Mouse (Mus musculus): ENCODE results near the gene Nexn. TPM values are rescaled to one million over a fixed set of nuclear protein-coding genes. Genes with fewer than 3 reads are reported as not detected.
"Not testable (repeated sequence)": the region's sequence is repeated elsewhere in the genome, so short reads cannot be mapped to it uniquely, and the experiment has no call there.

Gene Nexn
- total RNA-seq, 1 experiment from 2014 or later, result not detected

DNA sequence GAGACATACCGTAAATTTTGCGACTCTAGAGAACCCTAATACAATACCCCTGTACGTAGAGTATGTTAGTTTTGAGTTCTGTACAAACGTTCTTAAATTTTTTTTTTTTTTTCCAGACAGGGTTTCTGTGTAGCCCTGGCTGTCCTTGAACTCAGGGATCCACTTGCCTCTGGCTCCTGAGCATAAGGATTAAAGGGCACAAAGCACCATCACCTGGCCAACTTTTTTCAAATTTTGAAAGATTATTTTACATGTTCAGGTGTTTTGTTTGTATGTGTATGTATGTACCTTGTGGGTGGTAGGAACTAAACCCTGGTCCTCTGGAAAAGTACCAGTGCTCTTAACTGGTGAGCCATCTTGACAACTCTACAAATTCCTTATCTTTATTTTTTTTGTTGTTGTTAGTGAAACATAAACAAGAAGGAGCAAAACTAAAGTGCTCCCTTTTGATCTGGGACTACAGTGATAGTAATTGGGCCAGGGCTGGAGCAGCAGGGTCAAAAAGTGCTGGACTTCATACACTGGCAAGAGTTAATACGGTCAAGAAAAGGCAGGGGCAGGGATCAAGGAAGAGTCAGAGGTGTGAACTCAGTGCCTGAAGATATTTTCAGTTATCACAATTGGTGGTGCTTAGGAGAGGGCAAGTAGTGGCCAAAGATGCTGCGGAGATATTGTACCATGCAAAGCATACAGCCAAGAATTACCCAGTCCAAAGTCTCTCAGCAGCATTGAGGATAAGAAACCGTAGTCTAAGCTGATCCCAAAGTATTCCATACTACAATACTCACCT lies 57.9 kb downstream of the Nexn start:
- ATAC-seq (replicated peaks; ENCODE audit: insufficient number of reproducible peaks, low FRiP score, low TSS enrichment, poor library complexity, severe bottlenecking), result no peak

DNA sequence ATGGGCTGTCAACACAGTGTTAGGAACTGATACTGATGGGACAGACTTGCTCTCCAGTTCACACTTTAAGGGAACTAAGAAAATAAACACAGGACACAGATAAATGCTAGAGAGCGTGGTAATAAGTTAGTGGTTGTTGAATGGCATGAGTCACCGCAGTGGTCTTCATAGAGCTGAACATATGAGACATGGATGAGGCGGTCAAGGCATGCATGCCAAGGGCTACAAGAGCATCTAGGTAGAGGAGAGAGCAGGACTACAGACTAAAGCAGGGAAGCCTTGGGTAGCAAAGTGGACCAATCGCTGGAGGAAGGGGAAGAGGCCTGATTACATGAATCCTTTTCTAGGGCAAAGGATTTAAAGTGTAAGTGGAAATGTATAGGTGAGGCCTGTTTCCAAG lies 59.0 kb downstream of the Nexn start:
- ATAC-seq (replicated peaks; ENCODE audit: insufficient number of reproducible peaks, low FRiP score, low TSS enrichment, poor library complexity, severe bottlenecking), result no peak

DNA sequence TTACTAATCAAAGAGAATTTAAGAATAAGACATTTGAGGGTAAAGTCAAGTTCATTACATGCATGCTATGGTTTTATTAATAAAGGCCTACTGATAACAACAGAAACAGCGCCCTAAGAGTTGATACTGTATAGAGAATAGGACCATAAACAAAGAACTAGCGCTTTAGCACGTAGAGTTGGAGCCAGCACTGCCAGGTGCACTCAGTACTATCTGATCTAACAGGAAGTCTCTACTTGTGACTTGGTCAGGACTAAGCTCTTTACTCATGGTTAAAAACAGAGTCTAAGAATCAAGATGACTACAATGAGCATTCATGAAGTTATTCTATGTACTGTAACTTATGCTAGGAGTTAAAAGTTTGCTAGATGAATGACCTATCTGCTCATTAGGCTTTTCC lies 61.6 kb downstream of the Nexn start:
- ATAC-seq (replicated peaks; ENCODE audit: insufficient number of reproducible peaks, low FRiP score, low TSS enrichment, poor library complexity, severe bottlenecking), result no peak

DNA sequence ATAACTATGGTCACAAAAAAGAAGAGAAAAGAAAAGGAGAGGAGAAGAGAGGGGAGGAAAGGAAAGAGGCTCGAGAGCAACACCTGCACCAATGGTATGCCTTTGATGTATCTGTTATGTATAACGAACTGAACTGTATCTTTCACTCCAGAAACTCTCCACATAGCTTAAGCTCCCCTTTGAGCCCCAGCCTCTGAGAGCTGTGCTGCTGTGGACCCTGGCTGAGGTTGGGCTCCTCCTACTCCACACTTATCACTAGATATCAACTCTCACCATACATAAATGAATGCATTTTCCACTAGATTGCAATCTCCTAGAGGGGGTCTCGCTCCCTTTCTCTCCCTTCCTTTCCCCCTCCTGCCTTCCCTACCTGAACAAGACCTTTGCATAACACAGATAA lies 62.2 kb downstream of the Nexn start:
- ATAC-seq (replicated peaks; ENCODE audit: insufficient number of reproducible peaks, low FRiP score, low TSS enrichment, poor library complexity, severe bottlenecking), result no peak

DNA sequence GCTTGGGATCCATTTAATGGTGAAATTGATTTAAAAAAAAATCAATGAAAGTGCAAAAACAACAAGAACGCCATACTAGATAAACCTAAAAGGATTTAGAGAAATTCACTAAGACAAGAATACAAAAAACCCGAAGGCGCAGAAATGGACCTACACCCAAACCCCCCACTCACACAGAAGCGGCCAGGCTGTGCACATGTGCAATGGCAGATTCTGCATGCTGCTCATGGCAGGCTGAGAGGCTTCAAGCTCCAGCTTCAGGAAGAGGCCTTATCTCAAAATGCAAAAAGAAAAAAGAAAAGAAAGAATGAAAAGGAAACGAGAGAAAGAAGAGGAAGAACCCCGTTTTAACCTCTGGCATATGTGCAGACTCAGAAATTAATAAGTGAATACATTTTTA lies 62.7 kb downstream of the Nexn start:
- no peak for ATAC-seq (replicated peaks; ENCODE audit: insufficient number of reproducible peaks, low FRiP score, low TSS enrichment, poor library complexity, severe bottlenecking)

DNA sequence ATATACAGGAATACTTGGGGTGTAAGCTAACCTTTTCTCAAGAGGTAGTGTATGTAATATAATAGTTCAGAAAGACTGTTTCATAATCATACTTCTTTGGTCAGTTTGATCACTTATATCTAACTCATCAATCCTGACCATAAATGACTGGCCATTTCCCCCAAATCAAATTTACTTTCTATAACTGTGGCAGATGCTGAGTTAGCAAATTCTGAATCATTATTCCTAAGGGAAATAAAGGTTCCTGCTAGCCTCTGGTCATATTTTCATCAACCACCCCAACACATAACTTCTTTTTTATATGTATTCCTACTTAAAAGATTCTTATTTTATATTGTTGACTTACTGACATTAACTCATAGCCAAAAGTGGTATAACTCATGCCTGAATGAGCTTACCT lies 63.2 kb downstream of the Nexn start:
- ATAC-seq (replicated peaks; ENCODE audit: insufficient number of reproducible peaks, low FRiP score, low TSS enrichment, poor library complexity, severe bottlenecking), result no peak

DNA sequence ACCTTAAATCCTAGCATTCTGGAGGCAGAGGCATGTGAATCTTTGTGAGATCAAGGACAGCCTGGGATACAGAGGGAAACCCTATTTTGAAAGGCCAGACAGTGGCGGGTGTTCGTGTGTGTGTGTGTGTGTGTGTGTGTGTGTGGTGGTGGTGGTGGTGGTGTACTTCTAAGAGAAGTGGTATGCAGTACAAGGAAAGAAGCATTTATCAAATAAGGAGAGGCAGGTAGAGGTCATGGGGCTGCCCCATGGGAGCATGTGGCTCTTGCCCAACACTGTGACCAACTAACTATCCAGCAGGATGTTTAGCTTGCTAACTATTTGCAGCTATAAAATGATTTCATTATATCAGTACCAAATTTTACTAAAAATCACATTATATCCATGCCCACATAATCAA lies 64.5 kb downstream of the Nexn start:
- ATAC-seq (replicated peaks; ENCODE audit: insufficient number of reproducible peaks, low FRiP score, low TSS enrichment, poor library complexity, severe bottlenecking), result no peak

DNA sequence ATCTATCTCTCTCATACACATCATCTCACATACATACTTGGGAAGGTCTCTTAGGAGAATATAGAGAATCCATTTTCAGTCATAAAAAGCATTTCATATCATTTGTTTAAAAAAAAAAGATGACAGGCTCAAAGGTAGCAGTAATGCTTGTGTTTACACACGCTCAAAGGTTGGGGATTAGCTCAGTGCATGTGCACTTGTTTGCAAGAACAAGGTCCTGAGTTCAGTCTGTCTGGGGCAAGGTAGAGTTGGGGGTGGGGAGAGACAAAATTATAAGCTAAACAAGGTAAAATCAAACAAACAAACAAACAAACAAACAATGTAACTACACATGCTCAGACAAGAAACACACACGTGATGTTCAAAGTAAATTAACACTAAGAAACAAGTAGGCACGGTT lies 65.0 kb downstream of the Nexn start:
- ATAC-seq (replicated peaks; ENCODE audit: insufficient number of reproducible peaks, low FRiP score, low TSS enrichment, poor library complexity, severe bottlenecking), result no peak

DNA sequence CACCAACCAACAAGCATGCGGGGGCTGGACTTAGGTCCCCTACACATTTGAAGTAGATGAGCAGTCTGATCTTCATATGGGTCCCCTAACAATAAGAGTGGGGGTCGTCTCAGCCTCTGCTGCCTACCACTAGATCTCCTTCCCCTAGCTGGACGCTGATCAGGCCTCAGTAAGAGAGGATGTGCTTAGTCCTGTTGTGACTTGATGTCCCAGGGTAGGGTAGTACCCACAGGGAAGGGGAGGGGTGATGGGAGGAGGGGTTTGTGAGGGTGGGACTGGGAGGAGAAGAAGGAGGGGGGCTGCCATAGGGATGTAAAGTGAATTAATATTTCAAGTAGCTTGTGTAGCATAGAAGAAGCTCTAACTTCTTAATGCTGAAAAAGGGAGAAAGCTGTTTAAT lies 67.0 kb downstream of the Nexn start:
- ATAC-seq (replicated peaks; ENCODE audit: insufficient number of reproducible peaks, low FRiP score, low TSS enrichment, poor library complexity, severe bottlenecking), result no peak

DNA sequence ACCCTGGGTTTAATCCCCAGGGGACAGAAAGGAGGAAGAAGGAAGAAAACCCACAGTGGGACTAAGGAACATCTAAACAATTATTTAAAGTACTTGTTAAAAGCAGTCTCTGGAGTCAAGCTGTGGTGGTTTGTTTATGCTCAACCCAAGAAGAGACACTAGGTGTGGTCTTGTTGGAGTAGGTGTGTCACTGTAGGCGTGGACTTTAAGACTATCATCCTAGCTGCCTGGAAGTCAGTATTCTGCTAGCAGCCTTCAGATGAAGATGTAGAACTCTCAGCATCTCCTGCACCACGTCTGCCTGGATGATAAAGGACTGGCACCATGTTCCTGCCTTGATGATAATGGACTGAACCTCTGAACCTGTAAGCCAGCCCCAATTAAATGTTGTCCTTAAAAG lies 68.9 kb downstream of the Nexn start:
- ATAC-seq (replicated peaks; ENCODE audit: insufficient number of reproducible peaks, low FRiP score, low TSS enrichment, poor library complexity, severe bottlenecking), result not testable (repeated sequence)

DNA sequence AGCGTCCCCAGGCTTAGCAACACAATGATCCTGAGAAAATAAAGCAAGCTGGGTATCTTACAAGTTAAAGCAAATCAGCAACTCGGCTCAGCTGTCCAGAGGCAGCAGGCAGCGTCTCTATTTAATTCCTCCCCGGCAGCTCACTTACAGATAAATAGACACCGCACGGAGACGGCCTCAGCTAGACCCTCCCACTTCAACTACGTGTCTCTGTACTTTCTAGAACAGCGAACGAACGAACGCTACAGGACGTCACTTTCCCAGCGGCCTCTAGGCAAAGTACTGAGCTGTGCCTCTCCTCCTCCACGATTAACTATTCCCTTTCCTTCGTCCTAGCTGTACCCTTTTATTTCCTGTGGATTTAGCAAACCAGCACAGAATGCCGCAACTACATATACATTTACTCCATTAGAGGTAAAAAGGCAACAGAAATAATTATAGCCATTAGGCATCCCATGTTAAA lies 72.5 kb downstream of the Nexn start:
- ATAC-seq (replicated peaks; ENCODE audit: insufficient number of reproducible peaks, low FRiP score, low TSS enrichment, poor library complexity, severe bottlenecking), result peak; percentile 98

DNA sequence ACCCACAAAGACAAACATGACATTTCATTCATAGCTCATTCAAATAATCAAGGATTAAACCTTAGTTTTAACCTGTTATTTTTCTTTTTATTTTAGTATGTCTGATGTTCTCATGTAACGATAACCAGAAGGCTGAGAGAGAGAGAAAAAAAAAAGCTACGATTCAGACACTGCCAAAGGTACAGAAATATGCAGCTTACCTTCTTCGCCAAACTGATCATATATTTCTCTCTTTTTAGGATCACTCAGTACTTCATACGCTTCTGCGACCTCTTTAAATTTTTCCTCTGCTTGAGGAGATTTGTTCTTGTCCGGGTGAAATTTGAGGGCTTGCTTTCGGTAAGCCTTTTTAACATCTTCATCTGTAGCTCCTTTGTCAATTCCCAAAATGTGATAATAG lies 73.0 kb downstream of the Nexn start:
- no peak for ATAC-seq (replicated peaks; ENCODE audit: insufficient number of reproducible peaks, low FRiP score, low TSS enrichment, poor library complexity, severe bottlenecking)

DNA sequence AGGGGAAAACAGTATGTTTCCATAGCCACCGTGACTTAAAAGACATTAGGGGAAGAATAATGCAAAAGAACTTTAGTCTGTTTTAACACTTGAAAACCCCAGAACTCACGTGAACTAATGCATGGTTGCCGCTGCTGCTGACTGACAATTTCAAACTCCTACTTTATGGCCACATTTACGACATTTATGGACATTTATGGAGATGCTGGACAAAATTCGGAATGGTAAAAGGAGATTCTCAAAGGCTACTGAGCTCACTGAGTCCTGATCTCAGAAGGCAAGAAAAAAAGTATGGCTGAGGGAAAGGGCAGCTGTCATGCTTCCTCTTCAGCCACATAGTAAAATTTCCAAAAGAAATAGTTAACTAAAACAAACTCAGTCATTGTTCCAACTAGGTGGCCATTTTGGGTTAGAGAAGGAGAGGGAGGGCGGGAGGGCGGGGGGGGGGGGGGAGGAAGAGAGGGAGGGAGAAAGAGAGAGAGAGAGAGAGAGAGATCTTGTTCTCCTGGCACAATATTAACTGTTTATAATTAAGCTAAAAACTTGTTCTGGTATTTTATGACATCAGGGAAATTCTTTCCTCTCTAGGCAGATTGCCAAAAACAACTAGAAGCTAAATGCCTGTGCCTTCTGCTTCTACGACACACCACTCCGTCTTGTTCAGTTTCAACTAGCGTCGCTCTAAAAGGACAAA lies 73.8 kb downstream of the Nexn start:
- ATAC-seq (replicated peaks; ENCODE audit: insufficient number of reproducible peaks, low FRiP score, low TSS enrichment, poor library complexity, severe bottlenecking), result no peak

DNA sequence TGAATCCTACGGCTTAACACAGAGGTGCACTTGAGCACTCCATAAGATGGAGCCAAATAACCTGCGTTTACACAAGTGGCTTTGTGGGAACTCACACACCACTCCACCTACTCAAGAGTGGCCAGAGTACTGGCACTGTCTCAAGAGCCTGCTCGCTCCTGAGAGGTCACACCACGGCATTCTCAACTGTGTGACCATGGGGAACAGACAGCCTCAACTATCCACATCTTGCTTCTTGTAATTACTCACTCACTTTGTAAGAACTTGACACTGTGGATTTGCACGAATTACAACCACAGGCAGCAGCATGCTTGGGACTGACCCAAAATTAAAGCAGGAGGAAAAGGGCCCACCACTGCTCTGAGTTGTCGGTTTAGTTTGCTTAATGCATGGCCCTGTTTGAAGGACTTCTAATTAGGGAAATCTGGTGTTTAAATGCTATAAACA lies 74.3 kb downstream of the Nexn start:
- peak; percentile 60 for ATAC-seq (replicated peaks; ENCODE audit: insufficient number of reproducible peaks, low FRiP score, low TSS enrichment, poor library complexity, severe bottlenecking)

DNA sequence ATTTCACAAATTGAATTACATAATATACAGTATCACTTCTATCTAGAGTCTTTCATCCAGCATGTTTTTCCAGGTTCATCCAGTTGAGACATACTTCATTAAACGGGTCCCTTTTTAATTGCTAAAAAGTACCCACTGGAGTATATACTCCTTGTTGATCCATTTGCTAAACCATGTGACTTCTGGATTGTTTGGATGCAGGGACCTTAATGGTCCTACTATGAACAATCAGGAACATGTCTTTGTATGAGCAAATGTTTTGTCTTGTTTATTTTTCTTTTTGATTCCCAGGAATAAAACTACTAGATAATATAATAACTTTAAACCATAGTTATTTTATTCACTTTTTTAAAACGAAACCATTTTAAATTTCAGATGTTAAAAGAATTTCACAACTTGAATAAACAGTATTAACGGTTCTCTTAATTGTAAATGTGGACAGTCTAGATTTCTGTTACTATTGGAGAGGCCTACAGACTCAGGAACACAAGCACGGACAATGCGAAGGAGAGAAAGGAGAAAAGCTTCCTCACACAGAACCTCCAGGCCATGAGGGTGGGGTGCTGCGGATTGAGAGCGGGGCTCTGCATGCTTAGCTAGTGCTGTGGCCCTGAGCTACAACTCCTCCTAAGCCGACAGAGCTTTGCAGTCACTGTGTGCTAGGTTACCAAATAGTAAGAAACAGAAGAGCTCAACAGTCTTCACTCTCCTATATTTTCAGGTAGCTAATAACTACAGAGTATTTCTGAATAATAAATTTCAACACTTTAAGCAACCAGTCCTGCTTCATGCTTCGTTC lies 75.3 kb downstream of the Nexn start:
- ATAC-seq (replicated peaks; ENCODE audit: insufficient number of reproducible peaks, low FRiP score, low TSS enrichment, poor library complexity, severe bottlenecking), result no peak

DNA sequence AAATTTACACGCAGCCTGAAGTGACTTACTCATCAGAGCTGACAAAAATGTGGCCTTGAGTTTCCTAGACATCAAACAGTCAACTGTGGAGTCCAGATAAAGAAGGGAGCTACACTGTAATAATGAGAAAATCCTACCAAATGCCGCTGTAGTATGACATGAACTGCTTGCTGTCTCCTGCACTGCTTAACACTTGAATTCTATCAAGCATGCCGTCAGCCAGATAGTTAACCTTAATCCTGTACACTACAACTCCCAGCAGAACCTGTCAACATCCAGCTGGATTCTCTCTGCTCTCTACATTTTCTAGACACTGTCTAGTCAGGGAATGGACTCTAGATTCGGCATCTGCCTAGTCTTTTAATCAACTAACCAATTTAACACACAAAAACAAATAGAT lies 76.8 kb downstream of the Nexn start:
- ATAC-seq (replicated peaks; ENCODE audit: insufficient number of reproducible peaks, low FRiP score, low TSS enrichment, poor library complexity, severe bottlenecking), result no peak

Data from monocyte, adult 5-6 weeks (primary cell).